16 mouse cellular contexts compared by ENCODE assay signal in the genomic region with DNA sequence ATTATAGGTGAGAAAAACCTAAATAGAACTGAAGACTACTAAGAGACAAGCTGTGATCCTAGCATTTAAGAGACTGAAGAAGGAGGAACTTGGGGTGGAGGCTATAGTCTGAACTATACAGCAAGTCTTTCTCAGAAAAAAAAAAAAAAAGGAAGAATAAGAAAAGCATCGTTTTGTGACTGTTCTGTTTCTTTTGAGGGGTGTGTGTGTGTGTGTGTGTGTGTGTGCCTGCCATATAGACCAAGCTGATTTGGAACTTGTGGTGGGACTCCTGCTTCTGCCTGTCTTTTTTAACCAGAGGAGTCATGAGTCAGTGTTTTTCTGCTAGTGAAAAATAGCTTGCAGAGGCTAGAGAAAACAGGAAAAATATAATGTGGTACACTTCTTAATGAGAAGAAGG.
"Had no signal": no experiment of that assay in that cellular context is flagged by ENCODE, and none has a peak within 500 bp of the region (broad histone marks: within the 10 kb centered on the region; RNA-seq: fewer than 3 reads in every experiment).

No protein-coding gene starts in this region.

- H3K4me3 ChIP-seq: midbrain, embryonic 10.5 days; midbrain, embryonic 12.5 days; myocyte; neural tube, embryonic 13.5 days; neural tube, embryonic 15.5 days had no signal

- DNase-seq: lung, adult 18-20 months; lung, embryonic 14.5 days; lung, postnatal 10 days; lung, postnatal 4 days; midbrain, embryonic 14.5 days; retina, postnatal 1 day; right cerebral cortex, adult 18-20 months; thymus, adult 18-20 months; thymus, postnatal 14 days; thymus, postnatal 36 days had no signal

- H3K36me3 ChIP-seq: midbrain, embryonic 12.5 days; neural tube, embryonic 15.5 days had no signal

- H3K9me3 ChIP-seq: midbrain, embryonic 10.5 days; midbrain, embryonic 12.5 days; neural tube, embryonic 13.5 days; neural tube, embryonic 15.5 days had no signal

- ATAC-seq: midbrain, embryonic 16.5 days had no signal

- H3K27me3 ChIP-seq: midbrain, embryonic 12.5 days; neural tube, embryonic 13.5 days; neural tube, embryonic 15.5 days had no signal
